Mouse (Mus musculus) intestine, embryonic 16.5 days (tissue): ENCODE results near the gene Zfp580. TPM values are rescaled to one million over a fixed set of nuclear protein-coding genes. Genes with fewer than 3 reads are reported as not detected.

Experiments
- ATAC-seq: fragments of 200-750 bp; cut with Nextera tagmentation; 2 replicates; pipeline ENCODE4 v1.8.0; 2017; ENCODE audit warnings: moderate TSS enrichment, moderate library complexity
- H3K27ac ChIP-seq: fragments of 300-500 bp; sonication (generic); 2 replicates; pipeline ENCODE4 v1.5.1; 2014; ENCODE audit warnings: mild to moderate bottlenecking, low read length
- H3K27me3 ChIP-seq: fragments of 300-500 bp; sonication (generic); replicated peaks from 2 replicates; pipeline ENCODE4 v1.6.1; 2014; ENCODE audit warnings: low read length, control low read depth, mixed read lengths; ENCODE audit not compliant: control insufficient read depth, insufficient read depth
- H3K36me3 ChIP-seq: fragments of 300-500 bp; sonication (generic); 2 replicates; pipeline ENCODE4 v1.6.1; 2014; ENCODE audit warnings: low read length, control low read depth; ENCODE audit not compliant: control insufficient read depth, insufficient read depth
- H3K4me1 ChIP-seq: fragments of 300-500 bp; sonication (generic); 2 replicates; pipeline ENCODE4 v1.6.1; 2014; ENCODE audit warnings: low read length, control low read depth, mixed read lengths; ENCODE audit not compliant: control insufficient read depth, insufficient read depth
- H3K4me2 ChIP-seq: fragments of 300-500 bp; sonication (generic); 2 replicates; pipeline ENCODE4 v1.6.1; 2014; ENCODE audit warnings: low read depth, low read length, control low read depth
- H3K4me3 ChIP-seq: fragments of 300-500 bp; sonication (generic); 2 replicates; pipeline ENCODE4 v1.5.1; 2014; ENCODE audit warnings: mild to moderate bottlenecking, low read length
- H3K9ac ChIP-seq: fragments of 300-500 bp; sonication (generic); 2 replicates; pipeline ENCODE4 v1.6.1; 2014; ENCODE audit warnings: low read depth, low read length
- H3K9me3 ChIP-seq: fragments of 300-500 bp; sonication (generic); 2 replicates; pipeline ENCODE4 v1.6.1; 2016; ENCODE audit warnings: low read length, control low read depth; ENCODE audit not compliant: control insufficient read depth
- WGBS: fragments of 180-500 bp; shearing (Covaris S2); extraction: QIAGEN DNeasy Blood & Tissue Kit; methylation state at CpG from one replicate; pipeline ENCODE4 v1.1.7; 2014; 5-methylcytosine and 5-hydroxymethylcytosine counted together
- polyA plus RNA-seq: library from polyadenylated mRNA; unstranded; fragments of >200 nt; fragmentation: Nextera tagmentation; extraction: Ambion mirVana; gene quantifications from 2 replicates; pipeline ENCODE4 v1.2.1, GENCODE M21; 2015

Gene Zfp580
- polyA plus RNA-seq, 1 experiment from 2014 or later = 20.2 TPM

- Histone ChIP-seq H3K4me3 (no peak overlapping the region), H3K4me1 (peaks cover 24% of the 10 kb centered on the region), H3K4me2 (no peak overlapping the region), H3K27me3 (peaks cover 45% of the 10 kb centered on the region), H3K27ac (no peak overlapping the region), H3K9me3 (no peaks in the 10 kb centered on the region), H3K36me3 (no peaks in the 10 kb centered on the region), H3K9ac (no peak overlapping the region)
- 100% methylated on average over 1 of the region's 1 CpGs for WGBS
- ATAC-seq = no peak
Observed at GRCm38 (mm10) chr7:5058631-5059030, 7.3 kb downstream of the Zfp580 start.

- H3K36me3 ChIP-seq = no peaks in the 10 kb centered on the region
Observed at GRCm38 (mm10) chr7:5059421-5059820, 8.1 kb downstream of the Zfp580 start.

GRCm38 (mm10) chr7:5060239-5060731 lies 8.9 kb downstream of the Zfp580 start:
- H3K4me2 ChIP-seq = peak overlapping the region; percentile 99
- peak overlapping the region; percentile 97 for H3K9ac ChIP-seq
- H3K36me3 ChIP-seq = no peaks in the 10 kb centered on the region
- ATAC-seq = peak; percentile 9
- H3K4me3 ChIP-seq = peak overlapping the region; percentile 61
- H3K27me3 ChIP-seq = peaks cover 29% of the 10 kb centered on the region
- peak overlapping the region; percentile 100 for H3K27ac ChIP-seq
- 3% methylated on average over 27 of the region's 27 CpGs for WGBS
- no peaks in the 10 kb centered on the region for H3K9me3 ChIP-seq
- H3K4me1 ChIP-seq = peaks cover 30% of the 10 kb centered on the region

More at GRCm38 (mm10) chr7:5059421-5059820, 8.1 kb downstream of the Zfp580 start:
- Histone ChIP-seq H3K27ac (no peak overlapping the region), H3K9ac (0 out of 2 replicates have a peak overlapping the region, but pooled peaks have one; percentile 97), H3K4me2 (peak overlapping the region; percentile 99; the same call in 1 of the 2 replicates), H3K4me3 (no peak overlapping the region), H3K9me3 (no peaks in the 10 kb centered on the region), H3K27me3 (peaks cover 38% of the 10 kb centered on the region), H3K4me1 (peaks cover 26% of the 10 kb centered on the region)
- ATAC-seq = no peak
- 94% methylated on average over 12 of the region's 12 CpGs for WGBS

- H3K27ac ChIP-seq = peak overlapping the region; percentile 100
- no peaks in the 10 kb centered on the region for H3K9me3 ChIP-seq
- H3K4me2 ChIP-seq = peak overlapping the region; percentile 99
- H3K4me3 ChIP-seq = peak overlapping the region; percentile 61
- peak overlapping the region; percentile 97 for H3K9ac ChIP-seq
- H3K36me3 ChIP-seq = peaks cover 3% of the 10 kb centered on the region; the same call in 1 of the 2 replicates
- WGBS = under 1% methylated on average over 60 of the region's 60 CpGs
- H3K27me3 ChIP-seq = peaks cover 20% of the 10 kb centered on the region
- ATAC-seq = peak; percentile 91
- peaks cover 39% of the 10 kb centered on the region for H3K4me1 ChIP-seq
Observed at GRCm38 (mm10) chr7:5060944-5061773, 9.8 kb downstream of the Zfp580 start.

- Histone ChIP-seq H3K9ac (peak within 1 kb of the TSS; percentile 97), H3K27me3 (peaks cover 13% of the 10 kb centered on the region), H3K4me3 (peak within 1 kb of the TSS; percentile 61), H3K27ac (peak within 1 kb of the TSS; percentile 100), H3K4me2 (peak within 1 kb of the TSS; percentile 99), H3K9me3 (no peaks in the 10 kb centered on the region), H3K4me1 (peaks cover 40% of the 10 kb centered on the region), H3K36me3 (peaks cover 6% of the 10 kb centered on the region; the same call in 1 of the 2 replicates)
- under 1% methylated on average over 58 of the region's 65 CpGs for WGBS
- peak; percentile 79 for ATAC-seq
Observed at GRCm38 (mm10) chr7:5061774-5062359, 10.5 kb downstream of the Zfp580 start, which contains the start of gene U2af2. TSS of gene U2af2 (plus strand) at chr7:5062143.

GRCm38 (mm10) chr7:5062360-5063001 lies 11.1 kb downstream of the Zfp580 start:
- Histone ChIP-seq H3K4me3 (peak overlapping the region; percentile 61), H3K4me2 (peak overlapping the region; percentile 72), H3K36me3 (peaks cover 6% of the 10 kb centered on the region; the same call in 1 of the 2 replicates), H3K4me1 (peaks cover 42% of the 10 kb centered on the region), H3K9me3 (no peaks in the 10 kb centered on the region), H3K27ac (peak overlapping the region; percentile 100), H3K27me3 (peaks cover 7% of the 10 kb centered on the region; the same call in 1 of the 2 replicates), H3K9ac (peak overlapping the region; percentile 97)
- ATAC-seq = peak; percentile 61
- WGBS = under 1% methylated on average over 49 of the region's 51 CpGs

- H3K27me3 ChIP-seq = no peaks in the 10 kb centered on the region
- no peaks in the 10 kb centered on the region for H3K9me3 ChIP-seq
- peaks cover 12% of the 10 kb centered on the region for H3K36me3 ChIP-seq
- H3K27ac ChIP-seq = no peak overlapping the region
- H3K9ac ChIP-seq = no peak overlapping the region
- H3K4me1 ChIP-seq = peaks cover 36% of the 10 kb centered on the region
- ATAC-seq = no peak
- no peak overlapping the region for H3K4me3 ChIP-seq
- H3K4me2 ChIP-seq = no peak overlapping the region
- WGBS = 94% methylated on average over 6 of the region's 6 CpGs
Observed at GRCm38 (mm10) chr7:5064886-5065285, 13.5 kb downstream of the Zfp580 start.

GRCm38 (mm10) chr7:5073586-5073985 lies 22.2 kb downstream of the Zfp580 start:
- H3K4me2 ChIP-seq = no peak overlapping the region
- H3K27me3 ChIP-seq = no peaks in the 10 kb centered on the region
- H3K27ac ChIP-seq = no peak overlapping the region
- H3K9me3 ChIP-seq = no peaks in the 10 kb centered on the region
- WGBS = 57% methylated on average over 1 of the region's 1 CpGs
- peaks cover 33% of the 10 kb centered on the region for H3K36me3 ChIP-seq
- peaks cover 4% of the 10 kb centered on the region; the same call in 1 of the 2 replicates for H3K4me1 ChIP-seq
- H3K9ac ChIP-seq = no peak overlapping the region
- no peak for ATAC-seq
- H3K4me3 ChIP-seq = no peak overlapping the region

GRCm38 (mm10) chr7:5074984-5075383 lies 23.6 kb downstream of the Zfp580 start:
- no peak for ATAC-seq
- no peak overlapping the region for H3K27ac ChIP-seq
- no peak overlapping the region for H3K9ac ChIP-seq
- H3K27me3 ChIP-seq = no peaks in the 10 kb centered on the region
- H3K36me3 ChIP-seq = peaks cover 33% of the 10 kb centered on the region
- 89% methylated on average over 5 of the region's 5 CpGs for WGBS
- H3K4me3 ChIP-seq = no peak overlapping the region
- H3K9me3 ChIP-seq = no peaks in the 10 kb centered on the region
- H3K4me2 ChIP-seq = no peak overlapping the region
- peaks cover 4% of the 10 kb centered on the region; the same call in 1 of the 2 replicates for H3K4me1 ChIP-seq
